Mouse (Mus musculus) small intestine, adult 2 months (tissue): ENCODE measurements around the gene Zfp599. TPM values are rescaled to one million over a fixed set of nuclear protein-coding genes. Genes with fewer than 3 reads are reported as not detected.
A peak's percentile ranks its signal among the peaks of the same experiment; 100 is the strongest.
"Not testable (repeated sequence)": the region's sequence is repeated elsewhere in the genome, so short reads cannot be mapped to it uniquely, and the experiment has no call there.

Experiments
- H3K27ac ChIP-seq: fragments of 200-500 bp; 2 replicates; pipeline ENCODE4 v1.5.1; 2012; ENCODE audit warnings: low read depth, low read length, control low read depth, inconsistent platforms; ENCODE audit not compliant: insufficient read depth
- H3K27me3 ChIP-seq: fragments of 200-500 bp; 2 replicates; pipeline ENCODE4 v1.6.1; 2012; ENCODE audit warnings: mild to moderate bottlenecking, moderate library complexity, low read length, inconsistent platforms; ENCODE audit not compliant: control insufficient read depth, insufficient read depth
- H3K36me3 ChIP-seq: fragments of 200-500 bp; 2 replicates; pipeline ENCODE4 v1.6.1; 2012; ENCODE audit warnings: mild to moderate bottlenecking, low read length, control low read depth, inconsistent platforms; ENCODE audit not compliant: control insufficient read depth, insufficient read depth
- H3K4me1 ChIP-seq: fragments of 200-500 bp; 2 replicates; pipeline ENCODE4 v1.6.1; 2012; ENCODE audit warnings: low read length, inconsistent platforms, mixed read lengths; ENCODE audit not compliant: control insufficient read depth, insufficient read depth, insufficient read length
- H3K4me3 ChIP-seq: fragments of 200-500 bp; 2 replicates; pipeline ENCODE4 v1.5.1; 2012; ENCODE audit warnings: low read depth, mild to moderate bottlenecking, control low read depth, inconsistent platforms, low read length, moderate library complexity
- CTCF ChIP-seq: fragments of 200-500 bp; IDR thresholded peaks from 2 replicates; pipeline ENCODE4 v1.5.1; 2012; ENCODE audit warnings: low read depth, mild to moderate bottlenecking, control low read depth, inconsistent platforms, low read length, moderate library complexity, mixed read lengths; ENCODE audit not compliant: insufficient replicate concordance, insufficient read length; ENCODE audit errors: extremely low read depth
- POLR2A ChIP-seq: fragments of 200-500 bp; IDR thresholded peaks from 2 replicates; pipeline ENCODE4 v1.6.1; 2012; ENCODE audit warnings: low read depth, mild to moderate bottlenecking, control low read depth, inconsistent platforms, low read length, moderate library complexity
- WGBS: fragments of 180-500 bp; shearing (Covaris S2); methylation state at CpG from one replicate; pipeline ENCODE4 v1.1.7; 2018; 5-methylcytosine and 5-hydroxymethylcytosine counted together
- polyA plus RNA-seq: library from polyadenylated mRNA; depleted of rRNA; stranded (reverse); fragments of >200 nt; gene quantifications from 2 replicates; pipeline ENCODE4 v1.2.3, GENCODE M21; 2012

The Zfp599 gene
- polyA plus RNA-seq, 1 experiment, result 0.16 TPM

DNA sequence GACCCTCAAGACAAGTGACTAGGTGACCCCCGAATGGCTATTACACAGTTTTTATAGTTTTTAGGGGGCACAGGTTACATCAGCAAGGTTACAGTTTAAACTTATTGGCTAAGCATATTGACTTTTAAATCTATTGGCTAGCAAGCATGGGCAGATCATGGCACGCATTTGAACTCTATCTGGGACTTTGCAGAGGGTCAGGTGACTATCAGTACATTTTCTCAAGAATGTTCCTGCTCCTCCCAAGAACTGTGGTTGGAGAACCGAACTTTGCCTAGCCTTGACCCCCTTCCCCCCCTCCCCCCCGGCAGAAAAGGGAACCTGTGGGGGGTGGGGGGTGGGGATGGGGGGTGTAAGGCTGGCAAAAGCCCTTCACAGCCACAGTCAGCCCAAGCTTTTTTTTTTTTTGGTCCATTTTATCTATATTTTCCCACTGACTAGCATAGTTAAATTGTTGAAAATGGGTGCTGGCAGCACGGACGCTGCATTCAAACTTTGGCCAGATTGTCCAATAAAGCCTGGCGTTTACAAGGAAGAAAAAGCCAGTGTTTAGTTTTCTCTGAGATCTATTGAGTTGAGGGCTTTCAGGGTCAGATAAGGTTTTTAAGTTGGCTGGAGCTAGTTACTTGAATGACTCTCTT lies 30.2 kb downstream of the Zfp599 start:
- Histone ChIP-seq H3K4me1 (no peaks in the 10 kb centered on the region; the same call in 1 of the 2 replicates), H3K27me3 (no peaks in the 10 kb centered on the region), H3K4me3 (no peak overlapping the region), H3K36me3 (peaks cover 4% of the 10 kb centered on the region), H3K27ac (no peak overlapping the region)
- TF ChIP-seq POLR2A (no peak), CTCF (no peak)
- 67% methylated on average over 7 of the region's 7 CpGs for WGBS

GRCm38 (mm10) chr9:22226846-22227245 lies 32.8 kb downstream of the Zfp599 start:
- TF ChIP-seq CTCF (no peak), POLR2A (no peak)
- Histone ChIP-seq H3K4me1 (peaks cover under 1% of the 10 kb centered on the region; the same call in 1 of the 2 replicates), H3K27me3 (no peaks in the 10 kb centered on the region), H3K4me3 (peak overlapping the region; percentile 29), H3K27ac (peak overlapping the region; percentile 55; the same call in 1 of the 2 replicates), H3K36me3 (peaks cover 4% of the 10 kb centered on the region)
- WGBS, result 31% methylated on average over 15 of the region's 15 CpGs

DNA sequence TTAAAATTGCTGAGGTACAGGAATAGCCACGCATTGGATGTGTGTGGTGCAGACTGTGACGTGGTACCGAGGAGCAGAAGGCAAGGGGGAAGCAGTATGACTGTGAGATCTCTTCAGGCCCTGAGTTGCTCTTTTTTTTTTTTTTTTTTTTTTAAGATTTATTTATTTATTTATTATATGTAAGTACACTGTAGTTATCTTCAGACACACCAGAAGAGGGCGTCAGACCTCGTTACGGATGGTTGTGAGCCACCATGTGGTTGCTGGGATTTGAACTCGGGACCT lies 33.4 kb downstream of the Zfp599 start:
- 35% methylated on average over 7 of the region's 7 CpGs for WGBS

GRCm38 (mm10) chr9:22225581-22226388 lies 33.9 kb downstream of the Zfp599 start, which contains the start of gene Zfp809:
Zfp809 (plus strand) TSS chr9:22225714.
- H3K4me3 ChIP-seq, result peak within 1 kb of the TSS; percentile 70
- peak within 1 kb of the TSS; percentile 89 for H3K27ac ChIP-seq
- peaks cover 2% of the 10 kb centered on the region; the same call in 1 of the 2 replicates for H3K4me1 ChIP-seq
- no peaks in the 10 kb centered on the region for H3K27me3 ChIP-seq
- peak; percentile 81 for TF ChIP-seq POLR2A
- peak; percentile 54; the same call in 1 of the 2 replicates for TF ChIP-seq CTCF
- WGBS, result under 1% methylated on average over 35 of the region's 35 CpGs
- H3K36me3 ChIP-seq, result no peaks in the 10 kb centered on the region

More for the DNA sequence above, 33.4 kb downstream of the Zfp599 start:
- peak overlapping the region; percentile 89 for H3K27ac ChIP-seq
- H3K36me3 ChIP-seq, H3K4me1 ChIP-seq, H3K27me3 ChIP-seq: not testable (repeated sequence)
- peak overlapping the region; percentile 70 for H3K4me3 ChIP-seq

DNA sequence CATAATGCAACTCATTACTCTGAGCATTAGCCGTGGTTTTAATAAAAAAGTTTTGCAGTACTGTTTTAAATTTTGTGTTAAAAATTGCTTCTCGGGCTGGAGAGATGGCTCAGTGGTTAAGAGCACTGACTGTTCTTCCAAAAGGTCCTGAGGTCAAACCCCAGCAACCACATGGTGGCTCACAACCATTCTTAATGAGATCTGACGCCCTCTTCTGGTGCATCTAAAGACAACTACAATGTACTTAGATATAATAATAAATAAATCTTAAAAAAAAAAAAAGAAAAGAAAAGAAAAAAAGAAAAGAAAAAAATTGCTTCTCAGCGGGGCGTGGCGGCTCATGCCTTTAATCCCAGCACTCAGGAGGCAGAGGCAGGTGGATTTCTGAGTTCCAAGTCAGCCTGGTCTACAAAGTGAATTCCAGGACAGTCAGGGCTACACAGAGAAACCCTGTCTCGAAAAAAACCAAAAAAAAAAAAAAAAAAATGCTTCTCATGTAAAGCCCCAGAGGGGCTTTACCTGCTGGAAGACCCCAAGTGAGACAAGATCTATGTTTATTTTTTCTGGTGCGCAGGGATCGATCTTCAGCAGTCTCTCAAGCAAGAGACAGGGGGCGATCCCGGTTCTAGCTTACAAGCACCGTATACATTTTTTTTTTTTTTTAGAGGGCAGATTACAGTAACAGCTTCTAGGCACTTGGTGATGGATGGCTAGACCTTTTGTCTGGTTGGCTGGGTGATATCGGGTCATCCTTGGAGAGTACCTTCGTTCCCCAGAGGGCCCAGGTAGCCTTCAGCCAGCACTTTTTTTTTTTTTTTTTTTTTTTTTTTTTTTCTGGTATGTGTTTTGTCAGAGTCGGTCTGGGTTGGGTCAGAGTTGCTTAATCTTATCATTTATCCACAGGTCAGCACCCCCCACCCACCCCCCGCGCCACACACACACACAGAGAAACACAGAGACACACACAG lies 34.9 kb downstream of the Zfp599 start:
- 28% methylated on average over 17 of the region's 17 CpGs for WGBS
- TF ChIP-seq CTCF, result peak; percentile 8; the same call in 1 of the 2 replicates
- TF ChIP-seq POLR2A, result no peak; the same call in 1 of the 2 replicates
- H3K36me3 ChIP-seq, result no peaks in the 10 kb centered on the region
- H3K4me1 ChIP-seq, result peaks cover 2% of the 10 kb centered on the region; the same call in 1 of the 2 replicates
- H3K27me3 ChIP-seq, result no peaks in the 10 kb centered on the region
- H3K4me3 ChIP-seq, result peak overlapping the region; percentile 70
- H3K27ac ChIP-seq, result 0 out of 2 replicates have a peak overlapping the region, but pooled peaks have one; percentile 5

DNA sequence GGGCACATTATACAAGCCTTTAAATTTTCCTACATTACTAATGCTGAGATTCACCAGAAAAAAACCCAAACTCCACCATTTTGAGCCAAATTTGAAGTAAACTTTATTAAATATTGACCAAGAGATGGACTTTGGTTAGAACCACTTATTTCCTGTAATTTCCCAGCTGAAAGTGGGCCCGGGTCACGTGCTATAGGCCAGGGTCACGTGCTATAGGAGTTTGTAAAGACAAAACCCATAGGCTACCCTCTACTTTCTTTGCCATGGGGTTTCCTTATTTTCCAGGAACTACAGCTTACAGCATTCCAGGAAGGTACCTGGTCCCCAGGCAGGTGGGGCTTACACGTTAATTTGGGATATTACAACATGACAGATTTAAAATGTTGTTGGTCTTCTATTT lies 35.6 kb downstream of the Zfp599 start:
- no peak overlapping the region for H3K27ac ChIP-seq
- TF ChIP-seq POLR2A (no peak), CTCF (no peak)

DNA sequence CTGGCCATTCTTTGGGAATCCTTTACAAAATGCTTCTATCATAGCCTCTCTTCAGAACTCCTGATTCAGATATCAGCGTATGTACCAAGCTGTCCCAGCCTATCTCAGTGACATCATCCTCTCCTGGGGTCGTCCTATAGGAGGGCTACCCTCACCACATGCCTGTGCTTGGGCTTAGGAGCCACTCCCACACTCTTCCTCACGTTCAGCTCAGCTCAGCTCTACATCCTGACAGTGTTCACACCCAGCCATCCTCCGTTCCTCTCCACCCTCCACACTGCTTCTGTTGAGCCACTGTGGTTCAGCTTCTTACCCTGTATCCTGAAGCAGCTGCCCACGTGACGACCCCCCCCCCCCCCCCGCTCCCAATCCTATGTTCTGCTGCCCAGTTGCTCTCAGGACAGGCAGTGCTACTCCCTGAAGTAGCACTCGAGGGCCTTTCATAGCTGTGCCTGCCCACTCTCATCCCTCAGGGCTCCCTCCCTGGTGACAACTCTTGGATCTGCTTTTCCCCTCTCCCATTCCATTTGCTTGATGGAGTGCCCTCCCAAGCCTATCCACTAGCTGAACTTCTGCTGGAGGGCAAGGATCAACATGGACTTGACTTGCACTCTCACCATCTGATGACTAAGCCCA lies 41.7 kb downstream of the Zfp599 start:
- H3K27ac ChIP-seq, result no peak overlapping the region
- TF ChIP-seq POLR2A, result no peak
- no peak for TF ChIP-seq CTCF
- H3K4me3 ChIP-seq, result no peak overlapping the region
- H3K27me3 ChIP-seq, result no peaks in the 10 kb centered on the region
- peaks cover 3% of the 10 kb centered on the region; the same call in 1 of the 2 replicates for H3K4me1 ChIP-seq
- H3K36me3 ChIP-seq, result no peaks in the 10 kb centered on the region
- 62% methylated on average over 8 of the region's 8 CpGs for WGBS

More for the DNA sequence above, 35.6 kb downstream of the Zfp599 start:
- H3K27me3 ChIP-seq, result no peaks in the 10 kb centered on the region
- H3K4me3 ChIP-seq, result no peak overlapping the region
- H3K36me3 ChIP-seq, result no peaks in the 10 kb centered on the region
- WGBS, result 80% methylated on average over 4 of the region's 4 CpGs
- peaks cover 2% of the 10 kb centered on the region; the same call in 1 of the 2 replicates for H3K4me1 ChIP-seq
